Mouse (Mus musculus) lung, postnatal 10 days (tissue): ENCODE measurements around the gene Nek2.
A peak's percentile ranks its signal among the peaks of the same experiment; 100 is the strongest.

Experiments
- DNase-seq: peaks from one replicate; pipeline ENCODE4 v3.0.0; 2021

The Nek2 gene

DNA sequence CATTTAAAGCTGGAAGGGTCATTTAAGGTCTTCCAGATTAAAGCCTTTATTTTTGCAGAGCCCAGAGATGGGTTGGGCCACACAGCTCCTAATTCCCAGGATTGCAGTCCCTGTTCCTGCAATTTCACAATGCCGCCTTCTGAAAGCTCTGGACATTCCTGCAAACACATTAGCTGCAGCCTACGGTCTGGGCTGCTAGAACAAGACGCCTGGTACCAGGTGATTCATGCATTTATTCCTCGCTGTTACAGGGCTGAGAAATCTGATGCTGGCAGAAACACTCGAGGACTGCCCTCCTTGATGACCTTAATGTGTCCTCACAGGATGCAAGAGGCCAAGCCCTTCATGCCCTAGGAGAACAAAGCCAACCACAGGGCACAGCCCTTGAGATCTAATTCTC is 6.3 kb upstream of the Nek2 start:
- DNase-seq, result no peak

DNA sequence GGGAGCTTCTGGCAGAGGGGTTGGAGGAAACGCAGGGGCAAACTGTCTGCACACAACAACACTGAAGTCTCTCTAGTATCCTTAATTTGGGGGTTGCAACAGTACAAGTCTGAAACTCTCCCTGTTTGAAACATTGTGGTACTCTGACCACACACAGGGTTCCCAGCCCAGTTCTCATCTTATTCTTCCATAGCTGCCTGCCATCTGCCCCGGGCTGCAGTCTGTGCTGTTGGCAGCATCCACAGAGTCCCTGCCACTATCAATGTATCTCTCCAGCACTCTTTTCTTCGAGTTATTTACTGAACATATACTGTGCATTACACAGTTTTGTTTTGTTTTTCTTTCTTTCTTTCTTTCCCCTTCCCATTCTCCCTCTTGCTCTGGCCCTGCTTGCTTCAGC is 4.6 kb upstream of the Nek2 start:
- no peak for DNase-seq

DNA sequence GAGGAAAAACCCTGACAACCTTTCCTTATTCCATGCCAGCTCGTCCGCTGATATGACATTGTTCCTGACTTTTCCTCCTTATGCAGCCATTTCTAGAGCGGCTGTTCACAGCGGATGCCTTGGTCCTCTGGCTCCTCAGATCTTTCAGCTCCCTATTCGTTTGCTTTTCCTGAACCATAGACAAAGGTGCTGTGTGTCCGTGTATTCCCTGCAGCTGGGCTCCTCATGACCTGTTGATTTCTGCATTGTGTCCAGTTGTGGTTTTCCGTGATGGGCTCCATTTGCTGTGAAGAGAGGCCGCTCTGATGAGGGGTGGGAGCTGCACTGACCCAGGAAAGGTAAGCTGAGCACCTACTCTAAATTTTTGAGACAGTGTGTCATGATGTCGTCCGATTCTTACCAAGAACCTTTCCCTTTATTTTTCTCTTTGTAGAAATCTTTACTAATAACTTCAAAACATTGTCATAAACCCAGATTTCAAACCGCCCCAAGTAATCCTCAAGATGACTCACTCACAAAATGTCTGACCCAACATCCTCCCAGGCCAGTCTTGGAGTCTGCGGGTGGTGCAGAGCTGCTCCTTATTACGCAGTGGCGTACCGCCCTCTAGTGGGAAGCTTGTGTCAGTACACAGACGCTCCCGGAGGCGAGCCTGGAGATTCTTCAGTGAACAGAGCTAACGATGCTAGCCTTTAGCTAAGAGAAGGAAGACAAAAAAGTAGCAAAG is 3.7 kb upstream of the Nek2 start:
- peak; percentile 92 for DNase-seq

DNA sequence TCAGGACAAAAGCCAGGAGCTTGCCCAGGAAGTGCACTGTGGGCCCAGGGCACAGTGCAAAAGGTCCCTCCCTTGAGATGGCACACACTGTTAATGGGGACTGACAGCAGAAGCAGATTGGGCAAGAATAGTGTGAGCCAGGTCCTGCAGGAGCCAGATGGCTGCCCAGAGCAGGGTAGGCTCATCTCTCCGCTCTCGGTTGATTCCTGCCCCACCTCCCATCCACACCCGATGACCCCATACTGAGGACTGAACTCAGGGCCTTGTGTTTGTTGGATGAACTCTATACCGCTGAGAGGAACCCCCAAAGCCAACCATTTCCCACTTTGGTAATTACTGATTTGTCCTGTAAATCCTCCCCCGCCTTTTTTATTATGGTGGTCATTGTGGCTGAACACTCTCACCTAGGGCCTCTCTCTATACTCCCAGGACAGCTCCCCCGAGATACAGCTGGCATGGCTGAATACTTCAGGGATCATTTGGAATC is 3.1 kb upstream of the Nek2 start:
- DNase-seq, result no peak

DNA sequence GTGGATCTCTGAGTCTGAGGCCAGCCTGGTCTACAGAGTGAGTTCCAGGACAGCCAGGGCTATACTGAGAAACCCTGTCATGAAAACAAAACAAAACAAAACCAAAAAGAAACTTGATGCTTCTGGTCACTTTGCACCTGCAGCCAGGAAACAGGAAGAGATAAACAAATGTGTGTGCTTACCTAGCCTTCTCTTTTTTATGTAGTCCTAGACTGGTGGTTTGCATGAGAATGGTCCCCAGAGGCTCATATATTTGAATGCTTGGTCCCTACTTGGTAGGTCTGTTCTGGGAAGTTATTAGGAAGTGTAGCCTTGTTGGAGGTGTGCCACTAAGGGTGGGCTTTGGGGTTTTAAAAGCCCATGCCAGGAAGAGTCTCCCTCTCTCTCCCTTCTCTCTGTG is 2.2 kb upstream of the Nek2 start:
- DNase-seq, result no peak

DNA sequence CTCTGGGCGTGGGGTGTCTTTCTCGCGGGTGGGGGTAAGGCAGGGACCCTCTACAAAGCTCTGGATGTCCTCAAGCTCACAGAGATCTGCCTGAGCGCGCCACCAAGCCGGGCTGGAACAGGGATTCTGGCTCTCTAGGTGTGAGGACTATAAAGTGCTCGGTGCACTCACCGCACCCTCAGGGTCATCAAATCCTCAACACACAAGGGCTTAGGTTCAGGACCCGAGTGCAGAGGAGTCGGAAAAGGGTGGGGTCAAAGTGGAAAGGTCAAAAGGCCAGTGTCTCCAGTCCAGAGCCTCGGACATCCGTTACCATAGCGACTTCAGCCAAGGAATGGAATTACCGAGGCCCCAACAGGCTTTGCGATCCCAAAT is 306 bp upstream of the Nek2 start:
- no peak for DNase-seq

DNA sequence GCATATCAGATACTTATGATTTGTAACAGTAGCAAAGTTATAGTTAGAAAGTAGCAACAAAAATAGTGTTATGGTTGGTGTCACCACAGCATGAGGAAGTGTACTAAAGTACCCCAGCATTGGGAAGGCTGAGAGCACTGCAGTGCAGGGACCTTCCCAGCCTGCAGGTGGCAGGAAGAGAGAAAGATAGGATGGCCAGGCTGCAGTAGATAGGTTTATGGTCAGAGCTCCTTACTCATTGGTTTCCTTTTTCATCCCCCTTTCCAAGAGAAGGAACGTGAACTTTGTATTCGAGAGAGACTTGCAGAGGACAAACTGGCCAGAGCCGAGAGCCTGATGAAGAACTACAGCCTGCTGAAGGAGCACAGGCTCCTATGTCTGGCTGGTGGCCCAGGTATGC is 7.9 kb downstream of the Nek2 start:
- no peak for DNase-seq

DNA sequence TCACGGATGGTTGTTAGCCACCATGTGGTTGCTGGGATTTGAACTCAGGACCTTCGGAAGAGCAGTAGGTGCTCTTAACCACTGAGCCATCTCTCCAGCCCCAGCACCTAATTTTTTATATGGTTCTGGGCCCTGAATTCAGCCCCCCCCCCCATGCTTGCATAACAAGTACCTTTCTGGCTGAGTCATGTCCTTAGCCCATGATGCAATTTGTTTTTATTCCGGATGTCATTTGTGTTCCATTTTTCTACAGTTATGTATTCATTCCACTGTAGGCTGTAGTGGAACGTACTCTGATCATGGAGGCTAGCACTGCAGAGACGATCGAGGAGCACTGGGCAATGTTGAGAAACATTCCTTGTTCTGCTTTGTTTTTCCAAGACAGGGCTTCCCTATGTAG is 12.2 kb downstream of the Nek2 start:
- no peak for DNase-seq

DNA sequence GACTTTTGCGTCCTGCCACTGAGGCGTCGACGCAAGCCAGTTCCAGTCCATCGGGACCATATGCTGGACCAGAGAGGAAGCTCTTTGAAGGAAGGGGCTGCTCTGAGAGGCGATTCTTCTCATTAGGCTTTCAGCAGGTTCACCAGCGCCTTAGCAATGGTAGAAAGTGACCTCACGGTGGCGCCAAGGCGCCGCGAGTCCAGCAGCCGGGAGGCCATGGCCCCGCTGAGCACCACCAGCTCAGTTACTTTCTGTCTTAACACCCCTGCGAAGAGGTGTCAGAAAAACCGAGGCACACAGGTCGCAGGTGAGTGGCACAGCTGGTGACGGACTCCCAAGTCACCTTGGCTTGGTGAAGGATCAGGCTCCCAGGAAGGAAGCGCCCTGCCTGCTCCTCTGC is 13.6 kb downstream of the Nek2 start:
- peak; percentile 81 for DNase-seq

DNA sequence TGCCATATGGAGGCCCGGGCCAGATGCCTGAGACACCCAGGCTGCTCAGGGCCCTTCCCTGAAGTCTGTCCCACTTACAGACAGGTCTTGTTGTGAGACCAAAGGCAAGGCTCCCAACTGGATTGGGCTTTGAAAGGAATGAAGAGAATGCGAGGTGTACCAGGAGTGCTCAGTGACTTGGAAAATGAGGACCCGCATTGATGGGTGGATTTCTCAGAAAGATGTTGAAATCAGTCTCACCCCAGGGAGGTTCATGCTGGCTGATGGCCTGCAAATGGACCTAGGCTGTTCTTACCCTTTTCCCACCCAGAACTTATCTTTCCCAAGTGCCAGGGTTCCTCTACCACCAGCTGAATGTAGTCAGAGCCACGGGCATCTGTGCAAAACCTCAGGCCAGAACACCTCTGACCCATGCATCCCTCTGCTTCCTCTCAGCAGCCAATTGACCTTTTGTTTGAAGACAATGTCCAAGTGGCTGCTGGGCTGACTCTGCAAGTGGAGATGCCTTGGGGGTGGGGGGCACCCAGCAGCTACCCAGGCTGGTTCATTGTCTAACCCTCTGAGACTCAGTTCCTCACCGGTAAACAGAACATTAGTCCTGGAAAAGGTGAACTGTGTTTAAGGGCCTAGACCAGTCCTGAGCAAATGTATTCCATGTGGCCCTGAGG is 15.2 kb downstream of the Nek2 start:
- no peak for DNase-seq

DNA sequence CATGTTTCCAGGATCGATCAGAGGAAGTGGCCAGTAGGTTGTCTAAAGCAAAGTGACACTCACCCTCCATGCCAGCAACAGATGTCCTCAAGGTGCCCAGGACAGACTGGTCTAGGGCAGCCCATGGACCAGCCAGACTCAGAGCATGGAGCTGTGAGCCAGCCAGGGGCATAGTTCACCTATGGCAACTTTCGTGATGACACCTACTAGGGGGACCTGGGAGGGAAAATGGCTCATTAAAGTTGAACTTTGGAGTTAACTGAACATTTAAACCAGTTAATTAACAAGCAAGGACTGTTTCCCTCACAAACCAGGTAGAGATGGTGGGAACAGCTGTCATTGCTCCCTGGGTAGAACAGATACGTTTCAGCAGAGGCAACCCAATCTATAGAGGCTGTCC is 16.4 kb downstream of the Nek2 start:
- DNase-seq, result no peak

DNA sequence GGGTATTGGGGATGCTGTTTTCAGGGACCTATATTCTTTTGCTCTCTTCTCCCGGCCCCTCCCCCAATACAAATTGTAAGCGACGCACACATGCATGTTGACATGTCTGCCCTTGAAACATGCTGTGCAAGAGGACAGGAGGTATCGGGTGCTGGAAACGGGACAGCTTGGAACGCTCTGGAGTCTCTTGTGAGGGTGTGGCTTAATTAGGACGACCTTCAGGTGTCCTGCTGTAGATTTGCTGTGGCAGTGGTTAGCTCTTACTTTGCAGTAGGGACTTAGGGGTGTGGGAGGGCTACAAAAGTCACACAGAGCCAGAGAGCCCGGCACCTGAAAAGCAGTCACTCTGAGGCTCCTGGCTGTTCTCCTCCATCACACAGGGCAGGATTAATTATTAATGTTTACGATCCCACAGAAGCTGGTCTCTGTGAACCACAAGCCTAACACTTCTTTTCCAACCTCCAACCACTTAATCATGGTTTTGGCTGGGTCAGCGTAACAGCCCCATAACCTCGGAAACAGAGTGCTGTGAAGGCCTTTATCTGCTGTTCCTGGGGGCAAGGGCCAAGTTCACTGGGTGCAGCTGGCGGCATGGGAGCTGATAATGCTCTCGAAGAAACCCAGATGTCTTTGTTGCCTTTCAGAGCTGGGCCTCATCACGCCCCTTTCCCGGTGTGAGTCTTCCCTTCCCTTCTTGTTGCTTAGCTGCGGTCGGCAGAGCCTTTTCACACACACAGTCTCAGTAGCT is 17.9 kb downstream of the Nek2 start:
- no peak for DNase-seq

DNA sequence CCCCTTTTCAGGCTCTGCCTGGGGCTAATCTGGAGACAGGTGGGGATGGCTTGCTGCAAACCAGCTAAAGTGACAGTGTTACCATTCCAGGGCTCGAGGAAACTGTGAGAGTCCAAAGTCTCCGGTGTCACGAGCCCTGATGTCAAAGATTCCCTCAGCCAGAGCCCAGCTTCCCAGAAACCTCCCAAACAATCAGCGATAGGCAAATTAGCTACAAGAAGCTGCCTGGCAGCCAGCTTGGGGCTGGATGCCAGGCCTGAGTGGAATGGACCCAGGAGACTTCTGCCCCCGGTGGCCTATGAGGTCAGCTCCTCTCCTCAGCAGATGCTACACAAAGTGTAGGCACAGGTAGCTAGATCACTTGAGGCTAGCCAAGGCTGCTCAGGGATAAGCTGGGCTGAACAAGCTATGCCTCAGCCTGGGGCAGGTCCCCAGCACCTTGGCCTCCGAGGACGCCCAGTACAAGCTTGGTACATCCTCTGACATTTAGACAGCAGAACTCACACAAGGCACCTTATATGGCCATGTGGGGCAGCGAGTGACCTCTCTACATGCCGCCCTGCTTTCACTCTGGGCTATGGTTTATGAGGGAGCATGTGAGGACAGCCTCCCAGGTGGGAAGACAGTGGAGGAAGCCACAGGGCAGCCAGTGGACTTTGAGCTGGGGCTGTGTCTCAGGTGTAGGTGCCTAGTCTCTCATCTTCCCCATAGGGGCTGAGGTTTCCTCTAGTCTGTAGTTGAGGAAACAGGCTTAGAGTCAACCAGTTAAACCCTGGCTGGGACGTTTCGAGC is 19.7 kb downstream of the Nek2 start:
- peak; percentile 40 for DNase-seq

DNA sequence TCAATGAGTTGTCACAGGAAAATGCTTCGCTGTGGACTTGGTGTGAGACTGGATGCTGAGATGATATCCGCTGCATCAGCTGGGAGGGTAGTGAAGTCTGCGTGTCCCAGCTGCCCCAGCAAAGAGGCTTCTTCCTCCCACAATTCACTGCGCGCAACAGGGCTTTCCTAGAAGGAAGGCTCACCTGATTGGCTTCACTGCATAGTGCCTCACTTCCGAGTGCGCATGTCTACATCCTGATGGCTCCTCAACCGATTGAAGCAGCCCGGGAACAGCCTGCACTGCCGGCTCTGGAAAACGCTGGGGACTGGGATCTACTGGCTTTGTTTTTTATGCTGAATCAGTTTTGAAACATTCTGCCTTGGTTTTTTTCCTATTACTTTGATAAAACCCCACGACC is 21.0 kb downstream of the Nek2 start:
- no peak for DNase-seq

DNA sequence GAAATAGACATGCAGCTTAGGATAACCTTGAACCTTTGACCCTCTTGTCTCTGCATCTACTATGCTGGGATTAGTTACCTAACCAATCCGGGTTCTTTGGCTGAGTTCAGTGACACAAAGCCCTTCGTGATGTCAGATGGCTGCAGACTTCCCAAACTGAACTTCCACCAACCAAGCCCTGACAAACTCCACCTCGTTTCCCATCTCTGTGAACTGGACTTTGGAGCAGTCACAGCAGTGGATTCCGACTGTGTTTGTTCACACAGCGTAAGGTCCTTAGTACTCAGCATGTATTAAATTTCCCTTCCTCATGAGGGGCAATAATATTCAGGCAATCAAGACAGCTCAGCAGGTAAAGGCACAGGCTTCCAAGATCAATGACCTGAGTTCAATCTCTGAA is 25.4 kb downstream of the Nek2 start:
- no peak for DNase-seq

DNA sequence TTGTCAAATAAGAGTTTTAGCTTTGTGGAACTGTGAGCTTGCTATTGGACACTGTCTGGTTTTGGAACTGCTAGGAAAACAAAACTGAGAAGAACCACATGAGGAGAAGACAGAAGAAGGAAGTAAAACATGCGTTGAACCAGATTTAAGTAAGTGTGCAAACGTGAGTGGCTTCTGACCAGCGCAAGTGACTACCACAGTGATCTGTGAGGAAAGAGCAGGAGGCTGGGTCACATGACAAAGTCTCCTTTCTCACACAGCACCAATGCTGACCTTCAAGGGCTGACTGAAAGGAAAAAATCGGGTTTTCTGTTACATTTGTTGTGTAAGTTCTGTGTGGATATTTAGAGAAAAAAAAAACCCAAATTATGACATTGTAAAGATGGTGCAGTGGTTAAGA is 28.3 kb downstream of the Nek2 start:
- no peak for DNase-seq

DNA sequence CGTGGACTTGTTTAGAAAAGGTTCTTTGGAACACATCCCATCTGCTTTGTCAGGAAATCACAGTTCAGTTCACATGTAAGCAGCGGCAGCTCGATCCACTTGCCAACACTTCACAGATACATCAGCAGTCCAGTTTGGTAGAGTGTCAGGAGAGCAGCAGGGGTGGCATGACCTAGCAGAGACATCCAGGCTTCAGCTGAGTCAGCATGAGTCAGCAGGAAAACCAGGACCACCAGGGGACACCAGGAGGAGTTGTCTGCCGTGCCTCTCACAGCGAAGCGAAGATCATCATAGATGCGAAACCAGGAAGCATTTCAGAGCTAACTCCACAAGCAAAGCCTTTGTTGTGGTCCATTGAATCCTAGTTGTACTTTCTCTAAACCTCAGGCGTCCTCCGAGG is 32.2 kb downstream of the Nek2 start:
- DNase-seq, result no peak

DNA sequence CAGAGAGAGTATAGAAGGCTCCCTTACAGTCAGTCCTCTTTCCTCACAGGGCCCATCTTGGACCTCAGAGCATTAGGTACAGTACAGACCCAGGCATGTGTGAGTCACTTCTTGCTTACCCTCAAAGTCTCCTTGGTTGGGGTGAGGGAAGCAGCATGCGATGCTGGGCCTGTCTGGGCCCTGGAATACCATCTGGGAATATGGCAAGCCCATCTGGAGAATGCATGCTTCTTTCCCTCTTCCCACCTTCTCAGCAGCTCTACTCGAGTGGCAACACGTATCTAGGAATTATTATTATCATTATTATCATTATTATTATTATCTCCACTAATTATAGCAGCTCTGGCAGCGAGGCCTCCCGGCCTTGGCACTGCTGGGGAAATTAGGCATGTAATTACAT is 33.5 kb downstream of the Nek2 start:
- DNase-seq, result no peak

DNA sequence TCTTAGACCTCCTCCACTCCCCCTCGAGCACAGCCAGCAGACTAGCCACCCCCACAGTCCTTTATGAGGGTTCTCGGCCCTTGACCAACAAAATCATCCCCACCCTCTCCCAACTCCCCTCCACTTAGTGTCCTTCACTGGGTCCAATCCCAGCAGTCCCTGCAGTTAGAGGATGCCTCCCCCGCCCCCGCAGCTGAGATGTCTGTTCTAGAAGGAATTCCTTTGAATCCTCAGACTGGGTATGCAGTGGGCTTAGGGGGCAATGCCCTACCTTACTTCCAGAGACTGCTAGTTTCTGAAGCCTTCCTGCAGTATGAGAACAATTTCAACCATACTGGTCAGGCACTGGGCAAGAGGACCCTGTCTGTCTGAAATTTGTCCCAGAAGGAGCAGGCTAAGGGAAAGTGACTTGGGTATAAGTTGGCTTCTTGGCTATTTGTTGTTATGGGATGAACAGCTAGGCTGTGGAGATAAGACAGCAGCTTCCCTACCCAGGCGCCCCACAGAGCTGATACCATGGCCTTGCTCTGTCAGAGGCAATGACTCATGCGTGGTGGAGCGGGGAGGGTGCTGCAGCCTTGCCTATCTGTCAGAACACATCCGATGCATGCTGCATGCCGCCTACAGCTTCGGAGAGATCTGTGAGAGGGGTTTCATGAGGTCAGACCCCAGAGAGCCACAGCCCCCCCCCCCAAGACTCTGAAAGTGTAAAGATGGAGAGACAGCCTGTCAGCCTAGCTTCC is 34.1 kb downstream of the Nek2 start:
- DNase-seq, result no peak

DNA sequence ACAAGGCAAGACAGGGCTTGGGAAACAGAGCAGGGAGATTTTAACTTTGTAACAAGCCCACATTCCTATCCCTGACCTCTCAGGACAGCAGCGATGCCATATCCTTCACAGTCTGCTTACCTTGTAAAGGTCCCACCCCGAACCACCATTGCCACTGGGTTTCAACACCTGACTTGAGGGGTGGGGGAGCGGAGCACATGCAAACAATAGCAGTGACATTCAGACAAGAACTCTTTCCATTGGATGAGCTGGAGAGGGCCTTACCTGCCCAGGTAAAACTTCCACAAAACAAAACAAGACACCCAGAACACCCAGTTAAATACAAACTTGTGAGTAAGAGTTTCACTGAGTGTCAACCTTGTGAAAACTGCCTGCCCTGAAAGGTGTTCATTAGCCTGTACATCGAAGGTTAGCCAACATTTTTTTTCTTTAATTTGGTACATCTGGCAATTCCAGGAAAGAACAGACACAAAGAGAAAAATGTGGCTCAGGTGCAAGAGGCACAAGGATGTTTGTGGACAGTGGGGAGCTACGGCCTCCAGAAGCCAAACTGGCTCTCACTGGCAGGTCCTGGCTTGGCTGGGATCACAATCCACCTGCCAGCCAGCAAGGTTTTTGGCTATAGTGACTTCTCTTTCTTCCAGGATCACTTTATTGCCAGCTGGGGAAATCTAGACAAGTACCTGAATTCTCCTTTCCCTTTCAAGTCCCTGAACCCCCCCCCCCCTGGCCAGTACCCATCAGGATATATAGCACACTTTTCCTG is 35.8 kb downstream of the Nek2 start:
- no peak for DNase-seq

DNA sequence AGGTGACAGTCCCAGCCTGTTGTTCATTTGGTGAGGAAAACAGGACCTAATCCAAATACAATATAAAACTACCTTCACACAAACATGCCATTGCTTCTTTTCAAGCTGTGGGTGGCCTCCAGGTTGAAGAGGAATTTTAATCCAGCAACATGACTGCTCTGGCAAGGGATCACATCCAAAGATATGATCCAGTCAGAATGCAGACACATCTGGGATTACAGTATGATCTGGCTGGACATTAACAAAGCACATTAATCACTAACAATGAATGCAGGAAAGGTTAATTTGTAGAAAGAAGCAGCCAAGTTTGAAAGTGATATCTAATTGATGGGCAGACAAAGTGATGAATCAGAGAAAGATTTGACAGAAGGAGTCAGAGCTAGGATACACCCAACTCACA is 36.9 kb downstream of the Nek2 start:
- no peak for DNase-seq

DNA sequence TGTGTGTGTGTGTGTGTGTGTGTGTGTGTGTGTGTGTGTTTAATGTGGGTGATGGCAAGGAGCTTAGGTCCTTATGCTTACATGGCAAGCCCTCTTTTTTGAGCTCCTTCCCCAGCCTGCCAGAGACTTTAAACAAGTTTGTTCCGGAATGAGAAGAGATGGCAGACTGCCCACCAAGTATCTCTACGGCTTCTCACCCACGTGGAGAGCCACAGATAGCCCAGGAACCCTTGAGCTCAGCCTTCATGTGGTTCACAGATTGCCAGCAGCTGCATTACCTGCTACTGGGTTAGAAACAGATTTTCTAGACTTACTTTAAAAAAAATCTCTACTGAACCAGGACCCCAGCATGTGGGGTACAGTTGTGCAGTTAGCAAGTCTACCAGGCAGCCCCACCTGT is 38.6 kb downstream of the Nek2 start:
- DNase-seq, result no peak
